Mouse (Mus musculus) bone marrow macrophage, adult 2 months (primary cell): ENCODE data around the gene Gna13.

ENCODE experiments used
- CTCF ChIP-seq: IDR thresholded peaks from 2 replicates; pipeline ENCODE4 v1.5.1; 2012; ENCODE audit warnings: low read depth, mild to moderate bottlenecking, low read length, moderate library complexity
- POLR2A ChIP-seq: IDR thresholded peaks from 2 replicates; pipeline ENCODE4 v1.6.1; 2012; ENCODE audit warnings: mild to moderate bottlenecking, low read depth, low read length, borderline replicate concordance

DNA sequence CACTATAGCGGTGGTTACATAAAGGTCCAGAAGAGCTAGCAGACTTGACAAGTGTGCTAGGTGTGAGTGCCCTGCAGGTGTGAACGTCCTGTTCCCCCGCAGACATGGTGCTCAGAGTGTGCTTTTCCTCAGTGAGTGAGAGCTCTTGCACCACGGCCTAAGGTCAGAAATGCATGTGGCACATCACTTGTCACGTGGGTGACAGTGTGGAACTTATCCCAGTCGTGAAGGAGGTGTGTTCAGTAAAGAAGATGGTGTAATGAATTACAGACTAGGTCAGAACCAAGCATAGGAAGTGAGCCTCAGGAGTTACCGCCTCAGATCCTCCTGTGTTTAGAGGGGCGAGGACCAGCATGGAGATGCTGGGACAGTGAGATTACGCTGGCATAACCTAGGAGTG lies 32.7 kb downstream of the Gna13 start:
- TF ChIP-seq CTCF, result no peak
- no peak for TF ChIP-seq POLR2A
